Mouse (Mus musculus) spleen, adult 2 months (tissue): ENCODE measurements around the gene Gm7168. TPM values are rescaled to one million over a fixed set of nuclear protein-coding genes. Genes with fewer than 3 reads are reported as not detected.
"Not testable (repeated sequence)": the region's sequence is repeated elsewhere in the genome, so short reads cannot be mapped to it uniquely, and the experiment has no call there.

ENCODE experiments used
- DNase-seq, 2 experiments: peaks; one replicate each; pipeline versions ENCODE4 v3.0.0 to v3.0.0-alpha.2; 2012 to 2021; ENCODE audit warnings: low spot score in 2 of 2, low read depth in 1 of 2
- H3K27ac ChIP-seq: fragments of 200-500 bp; 2 replicates; pipeline ENCODE4 v1.5.1; 2012; ENCODE audit warnings: low read length, inconsistent platforms; ENCODE audit not compliant: insufficient read depth
- H3K27me3 ChIP-seq: fragments of 200-500 bp; 2 replicates; pipeline ENCODE4 v1.6.1; 2012; ENCODE audit warnings: mild to moderate bottlenecking, moderate library complexity, low read length, inconsistent platforms; ENCODE audit not compliant: control insufficient read depth, insufficient read depth
- H3K36me3 ChIP-seq: fragments of 200-500 bp; 2 replicates; pipeline ENCODE4 v1.6.1; 2012; ENCODE audit warnings: mild to moderate bottlenecking, low read length, inconsistent platforms; ENCODE audit not compliant: control insufficient read depth, insufficient read depth
- H3K4me1 ChIP-seq: fragments of 200-500 bp; 2 replicates; pipeline ENCODE4 v1.6.1; 2011; ENCODE audit warnings: inconsistent platforms; ENCODE audit not compliant: control insufficient read depth, insufficient read depth, insufficient read length
- H3K4me3 ChIP-seq: fragments of 200-500 bp; 2 replicates; pipeline ENCODE4 v1.5.1; 2011; ENCODE audit warnings: mild to moderate bottlenecking, inconsistent platforms; ENCODE audit not compliant: insufficient read depth, insufficient read length; ENCODE audit errors: extremely low read depth
- CTCF ChIP-seq: fragments of 200-500 bp; IDR thresholded peaks from 2 replicates; pipeline ENCODE4 v1.5.1; 2011; ENCODE audit warnings: mild to moderate bottlenecking, inconsistent platforms; ENCODE audit not compliant: insufficient read depth, insufficient read length, insufficient replicate concordance; ENCODE audit errors: extremely low read depth
- POLR2A ChIP-seq: fragments of 200-500 bp; IDR thresholded peaks from 2 replicates; pipeline ENCODE4 v1.6.1; 2011; ENCODE audit warnings: low read depth, low read length, inconsistent platforms
- WGBS: fragments of 180-500 bp; shearing (Covaris S2); methylation state at CpG from one replicate; pipeline ENCODE4 v1.1.7; 2018; 5-methylcytosine and 5-hydroxymethylcytosine counted together
- polyA plus RNA-seq: library from polyadenylated mRNA; depleted of rRNA; stranded (reverse); fragments of >200 nt; gene quantifications from 2 replicates; pipeline ENCODE4 v1.2.3, GENCODE M21; 2012

The Gm7168 gene
- polyA plus RNA-seq, 1 experiment = not detected

DNA sequence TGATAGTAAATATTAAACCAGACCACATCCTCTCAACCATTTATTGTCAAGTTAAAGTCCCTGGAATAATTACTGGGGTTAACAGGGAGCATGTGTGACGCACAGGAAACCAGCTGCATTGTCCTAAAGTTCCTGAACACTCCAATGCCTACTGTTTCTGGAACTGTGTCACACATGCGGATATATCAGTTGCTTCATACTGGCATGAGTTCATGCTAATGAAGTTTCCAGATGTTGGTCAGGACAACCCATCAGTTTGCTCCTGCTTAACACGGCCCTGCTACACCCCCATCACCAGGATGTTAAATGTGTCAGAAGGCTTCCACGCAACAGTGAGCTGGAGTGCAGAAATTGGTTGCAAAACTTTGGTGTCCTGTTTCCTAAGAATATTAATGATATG is 33.6 kb upstream of the Gm7168 start:
- DNase-seq = no peak
- Histone ChIP-seq H3K27ac (no peak overlapping the region), H3K27me3 (no peaks in the 10 kb centered on the region), H3K4me3 (no peak overlapping the region), H3K4me1 (no peaks in the 10 kb centered on the region), H3K36me3 (no peaks in the 10 kb centered on the region)
- TF ChIP-seq POLR2A = no peak
- TF ChIP-seq CTCF = no peak
- 79% methylated on average over 4 of the region's 4 CpGs for WGBS

DNA sequence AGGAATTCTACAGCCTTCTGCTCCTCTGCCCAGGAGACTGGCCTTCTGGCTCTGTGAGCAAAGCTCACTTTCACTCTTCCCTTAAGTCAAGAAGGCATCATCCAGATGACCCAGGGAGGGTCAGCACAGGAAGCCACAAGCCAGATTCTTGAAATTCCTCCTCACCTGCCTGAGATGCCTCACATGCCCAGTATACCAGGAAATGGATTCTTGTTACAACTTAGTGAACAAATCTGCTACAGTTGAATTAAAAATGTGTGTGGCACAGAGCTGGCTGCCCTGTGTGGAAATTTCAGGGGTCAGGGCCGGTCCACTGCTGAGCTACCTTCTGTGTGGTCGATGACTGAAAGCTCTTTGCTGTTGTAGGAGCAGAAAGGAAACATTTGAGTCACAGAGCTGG is 27.4 kb upstream of the Gm7168 start:
- no peak for TF ChIP-seq POLR2A
- no peak for TF ChIP-seq CTCF
- H3K36me3 ChIP-seq = no peaks in the 10 kb centered on the region
- no peaks in the 10 kb centered on the region for H3K4me1 ChIP-seq
- DNase-seq = no peak
- WGBS = 64% methylated on average over 2 of the region's 2 CpGs
- H3K27ac ChIP-seq = no peak overlapping the region
- no peak overlapping the region for H3K4me3 ChIP-seq
- H3K27me3 ChIP-seq = no peaks in the 10 kb centered on the region

DNA sequence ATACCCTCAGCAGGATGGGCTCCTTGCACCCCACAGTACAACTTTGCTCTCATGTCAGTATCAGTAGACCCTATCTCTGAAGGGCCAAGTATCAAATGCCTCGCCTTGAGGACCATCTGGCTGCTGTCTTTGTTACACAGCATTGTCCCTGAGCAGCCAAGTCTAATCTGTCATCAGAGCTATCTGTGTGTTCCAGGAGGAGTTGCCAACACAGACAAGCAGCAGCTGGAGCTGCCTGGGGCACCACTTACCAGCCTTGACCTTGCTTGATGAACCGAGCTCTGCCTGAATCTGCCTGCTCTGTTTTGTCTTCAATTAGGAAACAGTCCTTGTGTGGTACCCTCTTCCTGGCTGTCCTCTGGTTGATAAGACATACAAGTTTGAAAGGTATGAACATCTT is 24.8 kb upstream of the Gm7168 start:
- no peaks in the 10 kb centered on the region for H3K27me3 ChIP-seq
- H3K27ac ChIP-seq = no peak overlapping the region
- no peak overlapping the region for H3K4me3 ChIP-seq
- no peaks in the 10 kb centered on the region for H3K4me1 ChIP-seq
- no peak for DNase-seq
- TF ChIP-seq POLR2A = no peak
- no peak for TF ChIP-seq CTCF
- H3K36me3 ChIP-seq = no peaks in the 10 kb centered on the region
- 79% methylated on average over 2 of the region's 2 CpGs for WGBS

DNA sequence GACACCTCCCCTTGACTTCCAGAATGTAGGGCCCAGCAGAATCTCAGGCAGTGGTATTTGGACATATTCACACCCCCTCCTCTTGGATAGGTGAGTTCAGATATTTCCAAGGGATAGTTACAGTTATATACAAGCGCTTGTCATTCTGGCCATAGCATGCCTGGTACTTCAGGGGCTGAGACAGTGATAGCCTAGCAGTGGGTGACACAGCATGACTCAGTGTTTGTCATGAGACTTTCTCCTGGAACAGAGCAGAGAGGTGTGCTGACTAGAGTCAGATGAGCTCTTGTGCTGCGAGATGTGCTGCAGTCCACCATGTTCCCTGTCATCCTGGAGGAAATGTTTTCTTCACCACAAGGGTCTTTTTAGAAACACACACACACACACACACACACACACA is 23.6 kb upstream of the Gm7168 start:
- Histone ChIP-seq H3K27me3 (no peaks in the 10 kb centered on the region), H3K4me3 (no peak overlapping the region), H3K27ac (no peak overlapping the region), H3K4me1 (no peaks in the 10 kb centered on the region), H3K36me3 (no peaks in the 10 kb centered on the region)
- 92% methylated on average over 2 of the region's 2 CpGs for WGBS
- DNase-seq = no peak
- TF ChIP-seq POLR2A = no peak
- no peak for TF ChIP-seq CTCF

DNA sequence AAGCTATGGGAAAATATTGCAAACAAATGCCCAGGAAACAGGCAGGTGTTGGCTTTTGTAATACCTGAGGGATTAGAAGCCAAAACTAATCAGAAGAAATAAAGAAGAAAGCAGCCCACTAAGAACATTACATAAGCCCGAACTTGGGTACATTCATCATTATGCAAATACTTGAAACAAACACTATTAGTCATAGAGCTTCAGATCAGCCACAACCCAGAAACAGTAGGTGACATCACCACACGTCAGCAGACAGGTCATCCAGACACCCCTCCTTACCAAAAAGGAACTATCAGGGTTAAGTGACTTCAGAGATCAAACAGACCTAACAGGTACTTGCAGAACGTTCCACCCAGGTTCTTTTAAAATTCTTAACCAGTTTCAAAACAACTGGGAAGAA is 22.2 kb upstream of the Gm7168 start:
- Histone ChIP-seq H3K27me3 (no peaks in the 10 kb centered on the region), H3K27ac (no peak overlapping the region), H3K4me1 (no peaks in the 10 kb centered on the region), H3K4me3 (no peak overlapping the region), H3K36me3 (no peaks in the 10 kb centered on the region)
- 57% methylated on average over 3 of the region's 3 CpGs for WGBS
- TF ChIP-seq CTCF = no peak
- DNase-seq = no peak

DNA sequence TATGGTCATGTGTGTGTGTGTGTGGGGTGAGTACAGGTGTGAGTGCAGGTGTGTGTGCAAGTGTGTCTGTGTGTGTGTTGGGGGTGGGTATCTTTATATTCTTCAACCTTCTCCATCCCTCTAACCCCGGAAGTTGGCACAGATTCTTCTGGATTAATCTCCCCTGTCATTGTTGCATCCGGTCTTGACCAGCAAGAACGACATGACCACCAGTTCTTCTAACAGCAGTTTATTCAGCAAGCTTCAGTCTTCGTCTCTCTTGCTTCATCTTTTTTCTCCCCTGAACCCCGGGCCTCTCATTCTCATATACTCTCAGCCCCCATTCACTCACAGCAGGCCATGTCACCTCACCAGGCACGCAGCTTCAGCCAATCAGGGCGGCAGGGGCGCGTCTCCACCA is 17.8 kb upstream of the Gm7168 start:
- Histone ChIP-seq H3K27ac (no peak overlapping the region), H3K36me3 (no peaks in the 10 kb centered on the region), H3K4me1 (no peaks in the 10 kb centered on the region), H3K27me3 (no peaks in the 10 kb centered on the region), H3K4me3 (no peak overlapping the region)
- 86% methylated on average over 9 of the region's 9 CpGs for WGBS
- TF ChIP-seq POLR2A (no peak), CTCF (no peak)
- no peak for DNase-seq

DNA sequence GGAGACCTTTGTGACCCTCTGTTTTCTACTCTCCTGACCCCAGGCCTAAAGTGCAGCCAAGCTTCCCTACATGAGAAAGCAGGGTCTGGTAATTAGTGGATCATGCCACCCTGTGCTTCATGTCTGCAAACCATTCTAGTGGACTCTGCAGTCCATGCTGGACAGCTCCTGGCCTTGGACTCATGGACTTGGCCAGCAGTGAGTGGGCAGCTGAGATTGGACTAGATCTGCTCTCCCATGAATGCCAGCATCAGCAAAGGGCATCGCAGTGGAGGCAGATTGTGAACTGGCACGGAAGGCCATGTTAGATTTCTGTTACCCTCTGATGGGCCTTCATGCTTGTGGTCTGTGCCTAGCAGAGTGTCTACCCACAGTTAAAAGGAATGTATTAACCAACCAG is 12.8 kb upstream of the Gm7168 start:
- DNase-seq, H3K4me1 ChIP-seq, H3K36me3 ChIP-seq, H3K4me3 ChIP-seq, H3K27me3 ChIP-seq, H3K27ac ChIP-seq: not testable (repeated sequence)
- WGBS = 92% methylated on average over 2 of the region's 2 CpGs

DNA sequence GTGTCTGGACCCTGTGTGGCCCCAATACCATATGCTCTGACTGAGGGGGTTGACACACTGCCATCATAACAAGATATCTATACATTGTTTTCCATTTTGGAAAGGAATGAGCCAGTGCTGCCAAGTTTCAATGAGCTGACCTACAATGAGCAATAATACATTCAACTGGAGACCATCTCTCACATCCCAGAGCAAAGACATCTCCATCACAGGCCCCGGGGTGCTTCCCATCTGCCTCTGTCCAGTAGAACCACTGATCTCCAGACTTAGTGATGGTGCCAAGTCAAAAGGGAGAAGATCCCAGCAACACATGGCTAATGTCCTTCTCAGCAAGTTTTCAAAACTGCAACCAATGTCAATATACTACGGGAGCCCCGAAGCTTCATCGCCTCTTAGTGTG is 10.4 kb upstream of the Gm7168 start:
- 92% methylated on average over 4 of the region's 4 CpGs for WGBS

More for the DNA sequence above, 10.4 kb upstream of the Gm7168 start:
- no peaks in the 10 kb centered on the region for H3K27me3 ChIP-seq
- H3K27ac ChIP-seq = no peak overlapping the region
- H3K36me3 ChIP-seq = no peaks in the 10 kb centered on the region
- TF ChIP-seq CTCF (no peak), POLR2A (no peak)
- H3K4me3 ChIP-seq = no peak overlapping the region
- H3K4me1 ChIP-seq = no peaks in the 10 kb centered on the region
- DNase-seq = no peak
